Mouse (Mus musculus): ENCODE measurements around the gene Fam161a. TPM values are rescaled to one million over a fixed set of nuclear protein-coding genes. Genes with fewer than 3 reads are reported as not detected.
A peak's percentile ranks its signal among the peaks of the same experiment; 100 is the strongest.

Fam161a gene
- total RNA-seq, 2 experiments from 2014 or later: 4.2 to 5.1 TPM

DNA sequence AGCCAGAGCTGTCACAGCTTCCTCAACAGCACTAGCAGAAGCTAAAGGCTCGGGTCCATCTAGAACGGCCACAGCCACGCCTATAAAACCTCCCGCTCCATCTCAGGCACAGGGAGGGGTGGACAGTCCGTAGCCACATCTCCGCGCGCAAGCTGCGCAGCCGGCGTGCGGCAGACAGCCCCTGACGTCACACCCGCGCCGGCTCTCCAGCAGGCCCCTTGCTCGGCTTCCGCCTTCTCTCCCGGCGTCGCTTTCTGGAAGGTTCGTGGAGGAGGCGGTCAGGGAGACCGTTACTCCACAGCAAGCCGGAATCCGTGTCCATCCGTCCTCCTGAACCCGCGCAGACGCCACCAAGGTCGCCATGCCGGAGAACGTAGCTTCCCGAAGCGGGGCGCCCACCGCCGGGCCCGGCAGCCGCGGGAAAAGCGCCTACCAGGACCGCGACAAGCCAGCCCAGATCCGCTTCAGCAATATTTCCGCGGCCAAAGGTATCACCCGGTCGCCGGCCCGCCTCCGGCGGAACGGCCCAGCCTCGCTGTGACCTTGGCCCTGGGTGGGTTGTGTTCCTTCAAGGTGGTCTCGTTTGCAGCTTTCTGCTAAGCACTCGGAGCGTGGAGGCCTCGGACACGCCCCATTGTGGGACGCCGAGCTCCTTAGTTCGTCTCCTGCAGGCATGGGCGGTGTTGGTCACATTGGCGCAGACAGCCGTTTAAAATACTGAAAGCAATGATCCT, 16.8 kb upstream of the Fam161a start, which contains the start of gene Cct4:
TSS of gene Cct4 (plus strand) at position 127 of the 734 bp plus-strand sequence.
- DNase-seq (ENCODE audit: low spot score): peak; percentile 91

DNA sequence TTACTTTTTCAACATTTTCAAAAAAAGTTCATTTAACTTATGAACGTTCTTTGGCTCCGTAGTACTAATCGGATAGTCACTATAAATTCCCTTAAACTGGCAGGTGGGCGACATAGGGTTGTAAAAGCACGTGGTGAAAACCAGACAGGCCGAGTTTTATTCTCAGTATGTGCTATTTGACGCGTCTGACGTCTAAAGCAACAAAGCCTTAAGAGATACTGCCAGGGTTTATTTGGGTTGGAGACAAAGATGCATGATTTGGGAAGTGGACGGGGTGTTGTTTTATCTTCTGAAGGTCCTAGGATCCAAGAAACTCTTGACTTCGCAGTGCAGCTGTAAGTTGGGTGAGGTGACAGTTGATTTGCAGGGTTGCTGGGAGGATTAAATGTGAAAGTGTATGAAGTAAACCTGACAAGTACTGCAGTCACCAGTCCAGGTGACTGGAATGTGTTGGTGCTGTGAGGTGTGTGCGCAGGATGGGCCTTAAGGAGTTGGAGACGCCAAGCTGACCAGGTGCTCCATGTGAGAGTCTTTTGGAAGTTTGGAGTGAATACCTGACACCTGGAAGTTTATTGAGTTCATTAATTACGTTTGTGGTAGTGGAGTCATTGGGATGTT, 16.0 kb upstream of the Fam161a start:
- DNase-seq (ENCODE audit: low spot score): no peak

DNA sequence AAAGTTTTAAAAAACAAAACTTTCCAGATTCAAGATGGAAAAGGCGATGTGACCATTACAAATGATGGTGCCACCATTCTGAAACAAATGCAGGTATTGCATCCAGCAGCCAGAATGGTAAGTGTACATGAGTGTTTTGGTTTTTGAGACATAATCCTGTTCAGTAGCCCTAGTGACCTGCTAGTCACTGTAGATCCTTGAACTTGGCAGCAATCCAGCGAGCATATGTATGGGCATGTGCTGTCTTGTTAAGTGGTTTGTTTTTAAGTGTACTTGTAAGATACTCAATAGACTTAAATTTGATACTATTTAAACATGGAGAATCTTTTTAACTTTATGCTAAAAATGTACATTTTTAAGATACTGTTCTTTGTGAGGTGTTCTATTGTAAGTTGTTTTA, 13.1 kb upstream of the Fam161a start:
- no peak for DNase-seq (ENCODE audit: low spot score)

DNA sequence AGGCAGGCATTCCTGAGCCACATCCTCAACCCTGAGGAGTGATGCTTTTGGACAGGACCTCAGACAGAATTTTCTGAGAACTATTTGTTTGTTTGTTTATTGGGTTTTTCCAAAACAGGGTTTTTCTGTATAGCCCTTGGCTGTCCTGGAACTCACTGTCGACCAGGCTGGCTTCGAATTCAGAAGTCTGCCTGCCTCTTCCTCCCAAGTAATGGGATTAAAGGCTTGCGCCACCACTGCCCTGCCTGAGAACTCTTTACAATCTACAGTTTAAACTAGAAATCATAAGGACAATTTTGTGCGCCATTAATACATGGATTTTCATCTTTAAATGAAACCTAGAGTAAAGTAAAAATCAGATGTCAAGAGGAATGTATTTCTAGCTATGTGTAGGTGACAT, 11.9 kb upstream of the Fam161a start:
- no peak for DNase-seq (ENCODE audit: low spot score)

DNA sequence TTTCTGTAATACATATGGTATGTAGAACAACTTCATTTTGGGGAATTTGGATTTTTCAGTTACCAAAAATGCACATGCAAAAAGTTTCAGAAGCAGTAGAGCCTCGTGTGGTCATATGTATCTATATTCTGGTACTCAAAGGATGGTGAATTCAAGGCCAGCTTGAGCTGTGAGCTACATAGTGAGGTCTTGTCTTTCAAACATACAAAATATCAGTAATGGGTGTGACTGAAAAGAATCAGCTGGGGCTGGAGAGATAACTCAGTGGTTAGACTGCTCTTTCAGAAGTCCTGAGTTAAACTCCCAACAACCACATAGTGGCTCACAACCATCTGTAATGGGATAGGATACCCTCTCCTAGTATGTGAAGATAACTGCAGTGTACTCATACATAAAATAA, 9.0 kb upstream of the Fam161a start:
- no peak for DNase-seq (ENCODE audit: low spot score)

DNA sequence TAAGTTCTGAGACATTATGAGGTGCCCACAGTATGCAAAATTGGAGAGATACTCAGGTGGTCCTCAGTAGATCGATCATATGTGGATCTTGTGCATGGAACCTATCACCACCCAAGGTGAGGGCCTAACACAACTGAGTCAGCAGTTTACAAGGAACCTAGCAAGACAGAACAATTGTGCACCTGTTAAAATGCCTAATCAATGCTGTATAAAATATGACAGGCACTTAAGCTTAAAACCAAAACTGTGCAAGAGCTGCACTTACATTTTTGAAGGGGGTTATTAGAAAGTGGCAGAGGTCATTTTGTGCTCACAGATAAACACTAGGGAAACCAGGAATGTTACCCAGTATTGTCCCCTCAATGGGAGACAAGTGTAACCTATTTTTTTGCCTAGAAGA, 2.1 kb upstream of the Fam161a start:
- no peak for DNase-seq (ENCODE audit: low spot score)

DNA sequence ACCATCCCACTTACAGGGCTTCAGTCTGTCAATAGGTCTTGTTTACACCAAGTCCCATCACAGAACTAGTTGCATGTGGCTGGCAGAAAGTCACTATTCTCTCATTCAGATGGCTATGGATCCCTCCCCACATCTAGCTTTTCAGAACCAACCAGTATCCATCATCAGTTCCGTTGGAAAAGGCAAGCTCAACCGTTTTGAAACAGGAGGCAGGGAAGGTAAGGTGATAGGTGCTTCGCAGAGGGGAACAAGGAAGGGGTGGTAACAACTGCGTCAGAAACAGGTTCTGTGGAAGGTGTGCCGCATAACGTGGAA, 208 bp upstream of the Fam161a start:
- no peak for DNase-seq (ENCODE audit: low spot score)

DNA sequence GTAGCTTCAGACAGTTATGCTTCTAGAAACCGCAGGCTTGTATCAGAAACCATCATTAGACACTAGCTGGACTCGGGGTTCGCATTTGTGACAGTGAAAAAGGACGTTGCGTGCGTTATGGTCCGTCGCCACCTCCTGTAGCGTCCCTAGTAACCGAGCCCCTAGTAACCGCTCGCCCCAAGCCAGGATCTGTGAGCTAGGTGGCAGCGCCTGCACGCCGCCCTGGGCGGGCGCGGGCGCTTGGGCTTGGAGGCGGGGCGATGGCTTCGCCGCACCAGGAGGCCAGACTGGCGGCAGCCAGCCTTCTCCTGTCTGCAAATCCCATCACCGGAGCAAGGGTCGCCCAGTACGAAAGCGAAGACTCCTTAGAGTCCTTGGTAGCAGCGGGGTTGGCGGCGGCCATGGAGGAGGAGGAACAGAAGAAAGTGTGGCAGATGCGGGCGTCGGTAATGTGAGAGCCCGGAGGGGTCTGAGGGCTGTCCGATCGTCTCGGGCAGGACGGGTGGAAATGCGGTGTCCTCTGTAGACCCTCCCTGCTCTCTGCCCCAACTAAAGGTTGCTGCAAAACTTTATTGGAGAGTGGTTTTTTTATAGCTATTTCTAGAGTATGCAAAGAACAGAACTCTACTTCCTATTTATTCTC, 971 bp downstream of the Fam161a start:
- peak; percentile 72 for DNase-seq (ENCODE audit: low spot score)

DNA sequence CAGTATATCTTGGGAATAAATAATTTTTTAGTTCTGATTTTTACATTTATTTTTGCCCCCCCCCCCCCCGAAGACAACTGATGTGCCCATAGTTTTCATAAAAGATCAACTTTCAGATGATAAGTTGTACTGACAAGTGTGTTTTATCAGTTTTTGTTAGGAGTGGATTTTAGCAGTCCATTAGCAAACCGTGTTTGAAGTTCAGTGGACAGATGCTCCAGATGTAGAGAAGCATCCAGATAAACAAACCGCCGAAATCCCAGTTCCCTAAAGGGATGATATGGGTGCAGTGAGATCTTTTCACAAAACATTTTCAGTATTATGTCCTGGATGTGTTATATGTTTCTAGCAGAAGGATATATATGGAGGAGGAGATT, 1.5 kb downstream of the Fam161a start:
- DNase-seq (ENCODE audit: low spot score): no peak

DNA sequence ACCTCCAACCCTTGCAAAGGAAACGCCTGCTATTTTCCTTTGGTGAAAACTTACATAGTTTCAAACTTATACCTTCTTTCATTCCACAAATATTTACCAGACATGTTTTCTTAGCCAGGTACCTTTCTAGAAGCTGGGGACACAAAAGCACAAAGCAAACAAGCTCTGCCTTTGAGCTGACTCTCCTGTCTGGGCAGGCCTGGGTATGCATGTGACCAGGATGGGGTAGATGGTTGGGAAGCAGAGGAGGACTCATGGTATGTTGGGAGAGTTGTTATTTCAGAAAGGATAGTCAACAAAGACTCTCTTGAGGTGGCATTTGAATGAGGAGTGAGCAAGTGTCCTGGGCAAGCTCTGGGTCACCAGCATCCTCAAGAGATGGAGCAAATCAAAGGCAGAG, 5.8 kb downstream of the Fam161a start:
- no peak for DNase-seq (ENCODE audit: low spot score)

DNA sequence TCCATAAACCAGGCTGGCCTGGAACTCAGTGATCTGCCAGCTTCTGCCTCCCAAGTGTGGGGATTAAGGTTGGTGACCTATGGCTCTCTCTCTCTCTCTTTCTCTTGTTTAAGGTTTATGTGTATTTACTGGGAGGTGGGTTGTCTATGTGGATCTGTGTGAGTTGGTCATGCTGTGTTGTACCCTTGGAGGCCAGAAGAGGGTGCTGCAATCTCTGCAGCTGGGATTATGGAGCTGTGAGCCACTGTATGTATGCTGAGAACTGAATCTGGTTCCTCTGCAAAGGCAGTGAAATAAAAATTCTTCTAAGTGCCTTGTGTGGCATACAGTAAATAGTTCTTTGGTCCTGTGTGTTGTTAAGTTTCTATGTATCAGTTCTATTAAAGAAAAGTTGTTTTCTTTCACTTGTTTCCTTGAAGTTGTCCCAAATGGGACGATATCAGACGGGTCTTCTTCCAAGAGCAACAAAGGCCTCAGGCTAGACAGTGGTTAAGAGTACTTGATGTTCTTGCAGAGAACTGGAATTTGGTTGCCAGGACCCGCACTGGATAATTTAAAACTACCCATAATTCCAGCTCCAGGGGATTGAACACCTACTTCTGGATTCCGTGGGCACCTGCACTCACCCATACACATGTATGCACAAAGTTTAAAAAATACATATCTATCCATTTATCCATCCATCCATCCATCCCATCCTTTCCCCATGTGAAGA, 6.4 kb downstream of the Fam161a start:
- DNase-seq (ENCODE audit: low spot score): no peak

DNA sequence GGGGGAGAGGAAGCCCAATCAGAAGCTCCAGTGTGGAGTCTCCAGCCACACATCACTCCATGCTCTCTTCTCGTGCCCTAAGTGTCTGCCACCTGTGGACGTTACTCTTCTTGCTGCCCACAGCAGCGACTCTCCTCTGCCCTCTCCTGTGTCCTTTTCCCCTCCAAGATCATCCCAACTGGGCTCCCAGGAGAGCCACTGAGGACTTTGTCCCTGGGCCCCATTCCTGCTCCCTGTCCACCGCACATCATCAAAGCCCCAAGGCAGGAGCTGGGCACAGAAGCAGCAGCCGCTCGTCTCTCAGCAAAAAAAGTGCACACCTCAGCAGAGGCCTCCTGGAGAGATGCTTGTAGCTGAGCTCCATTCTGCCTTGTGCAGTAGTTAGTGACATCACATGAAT, 7.7 kb downstream of the Fam161a start:
- DNase-seq (ENCODE audit: low spot score): no peak

DNA sequence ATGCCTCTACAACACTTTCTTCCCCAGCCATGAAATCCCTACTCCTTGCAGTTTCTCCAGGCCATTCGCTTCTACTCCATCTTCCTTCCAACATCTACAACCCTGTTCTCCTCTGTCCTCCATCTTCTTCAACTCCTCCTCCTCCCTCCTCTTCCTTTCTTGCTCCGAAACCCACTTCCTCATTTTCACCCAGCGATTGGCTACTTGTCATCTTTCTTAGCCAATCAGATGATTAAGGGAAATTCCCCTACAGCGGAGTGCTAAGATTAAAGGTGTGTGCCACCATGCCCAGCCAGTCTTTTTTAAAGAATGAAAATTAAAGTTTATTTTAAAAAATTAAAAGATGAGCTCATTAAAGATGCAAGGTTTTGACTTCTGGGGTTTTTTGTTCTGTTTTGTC, 10.6 kb downstream of the Fam161a start:
- no peak for DNase-seq (ENCODE audit: low spot score)

DNA sequence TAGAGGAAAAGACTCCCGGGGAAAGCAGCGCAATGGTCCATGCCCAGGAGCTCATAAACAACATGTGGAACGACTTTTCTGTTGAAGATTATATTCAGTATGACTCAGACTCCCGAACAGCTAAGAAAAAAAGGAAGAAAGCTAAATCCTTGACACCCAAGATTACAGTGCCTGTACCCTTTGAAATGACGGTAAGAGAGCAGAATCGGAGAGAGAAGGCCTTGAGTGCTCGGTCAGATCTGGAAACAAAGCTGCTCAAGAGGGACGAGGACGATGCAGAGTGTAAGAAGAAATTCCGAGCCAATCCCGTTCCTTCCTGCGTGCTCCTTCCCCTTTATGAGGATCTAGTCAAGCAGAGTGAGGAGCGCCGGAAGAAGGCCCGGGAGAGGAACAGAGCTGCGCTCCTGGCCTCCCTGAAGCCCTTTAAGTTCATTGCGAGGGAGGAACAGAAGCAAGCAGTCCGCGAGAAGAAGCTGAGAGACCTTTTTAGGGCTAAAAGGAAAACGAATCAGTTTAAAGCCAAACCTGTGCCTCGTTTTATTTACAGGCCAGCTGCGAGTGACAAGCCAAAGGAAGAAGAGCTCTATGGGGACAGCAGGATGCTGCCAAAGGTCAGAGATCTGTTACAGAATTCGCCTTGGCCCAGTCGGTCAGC, 12.9 kb downstream of the Fam161a start:
- peak; percentile 9 for DNase-seq (ENCODE audit: low spot score)

DNA sequence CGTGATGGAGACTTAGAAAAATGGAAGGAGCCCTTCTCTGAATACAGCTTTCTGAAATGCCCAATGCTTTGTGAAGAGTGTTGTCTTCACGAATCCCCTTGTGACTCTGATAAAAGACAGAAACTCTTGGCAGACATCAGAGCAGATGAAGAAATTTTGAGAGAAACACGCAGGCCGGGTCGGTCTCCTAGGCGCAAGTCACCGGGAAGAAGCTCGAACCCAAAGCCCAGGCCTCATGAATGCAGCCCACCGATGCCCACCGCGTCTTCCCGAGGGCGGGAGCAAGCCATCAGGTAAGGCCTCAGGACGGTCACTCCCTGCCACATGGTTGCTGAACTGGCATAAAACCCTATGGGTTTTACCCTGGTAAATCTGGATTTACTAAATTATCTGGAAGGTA, 13.5 kb downstream of the Fam161a start:
- no peak for DNase-seq (ENCODE audit: low spot score)

DNA sequence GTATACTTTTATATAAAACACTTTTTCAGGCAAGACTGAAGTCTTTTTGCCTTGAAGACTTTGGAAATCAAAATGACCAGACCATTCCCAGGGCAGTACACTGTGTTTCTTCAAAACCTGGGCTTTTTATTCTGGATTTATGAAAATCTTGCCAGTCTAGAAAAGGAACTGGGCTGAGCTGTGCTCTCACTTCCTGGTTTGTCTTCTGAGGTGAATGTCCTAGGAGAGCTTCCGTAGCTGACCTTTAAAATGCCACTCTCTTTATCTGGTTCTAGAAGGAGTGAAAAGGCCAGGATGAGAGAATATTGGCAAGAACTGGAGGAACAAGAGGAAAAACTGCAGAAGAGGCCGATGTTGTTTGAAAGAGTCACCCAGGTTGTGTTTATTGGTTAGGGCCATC, 15.8 kb downstream of the Fam161a start:
- DNase-seq (ENCODE audit: low spot score): no peak

DNA sequence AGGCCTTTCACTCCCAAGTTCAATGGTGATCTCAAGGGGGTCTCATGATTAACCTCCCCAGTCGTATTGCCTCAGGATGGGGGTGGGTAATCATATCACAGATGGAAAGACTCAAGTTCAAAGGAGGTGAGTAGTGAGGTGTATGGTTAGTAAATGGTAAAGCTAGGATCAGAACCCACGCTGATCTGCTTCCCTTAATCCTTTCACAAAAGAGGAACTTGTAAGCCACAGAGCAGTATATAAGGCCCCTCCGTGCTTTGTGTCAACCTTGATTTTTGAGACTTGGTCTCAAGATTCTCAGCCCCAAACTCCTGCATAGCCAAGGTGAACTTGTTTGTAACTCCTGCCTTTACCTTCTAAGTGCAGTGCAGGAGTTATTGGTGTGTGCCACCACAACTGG, 16.8 kb downstream of the Fam161a start:
- no peak for DNase-seq (ENCODE audit: low spot score)

DNA sequence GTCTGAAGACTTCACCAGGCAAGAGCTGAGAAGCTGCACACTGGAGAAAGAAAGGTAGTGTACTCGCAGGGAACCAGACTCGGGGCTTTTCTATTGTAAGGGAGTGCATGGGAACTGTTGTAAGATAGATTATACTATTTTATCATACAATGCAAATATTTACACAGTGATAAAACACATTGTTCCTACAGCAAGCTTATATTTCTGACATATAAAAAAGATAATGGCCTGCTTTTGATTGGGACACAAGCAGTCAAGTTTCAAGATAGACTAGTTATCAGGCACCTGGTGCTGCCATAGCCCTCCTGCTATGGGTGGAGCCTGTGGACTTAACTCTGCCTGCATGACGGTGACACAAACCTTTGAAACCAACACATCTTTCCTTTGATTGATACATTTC, 21.6 kb downstream of the Fam161a start:
- DNase-seq (ENCODE audit: low spot score): no peak

DNA sequence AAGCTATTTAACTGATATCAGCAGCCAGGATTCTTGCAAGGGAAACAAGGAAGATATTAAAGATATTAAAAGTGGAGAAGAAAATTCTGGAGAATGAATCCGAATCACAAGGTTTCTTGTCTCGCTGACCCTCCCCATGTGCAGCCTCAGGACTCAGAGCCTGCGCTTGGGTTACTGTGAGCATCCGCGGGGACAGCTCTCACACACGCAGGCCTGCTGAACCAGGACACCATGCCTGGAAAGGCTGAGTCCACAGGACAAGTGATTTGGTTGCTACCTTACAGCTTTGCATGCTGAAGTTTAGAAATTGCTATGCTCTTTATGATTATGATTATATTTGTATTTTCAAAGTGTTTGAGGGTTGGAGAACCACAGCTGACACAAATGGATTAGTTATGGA, 22.1 kb downstream of the Fam161a start:
- no peak for DNase-seq (ENCODE audit: low spot score)

DNA sequence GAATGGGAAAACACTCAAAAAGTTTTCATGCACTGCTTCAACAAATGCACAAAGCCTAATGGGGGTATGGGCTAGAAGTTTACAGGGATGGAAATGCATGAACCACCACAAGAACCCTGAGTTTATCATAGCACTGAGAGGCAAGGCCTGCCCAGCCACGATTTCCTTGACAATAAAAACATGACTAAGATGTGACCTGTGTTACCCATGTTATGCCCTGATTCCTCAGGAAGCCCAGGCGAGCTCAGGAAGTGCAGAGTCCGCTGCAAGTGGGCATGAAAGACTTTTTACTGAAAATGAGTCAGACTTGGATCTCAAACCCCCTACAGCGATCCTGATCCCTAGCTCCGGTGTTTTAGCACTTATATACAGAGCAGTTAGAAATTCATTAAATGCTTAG, 39.9 kb downstream of the Fam161a start:
- DNase-seq (ENCODE audit: low spot score): no peak

DNA sequence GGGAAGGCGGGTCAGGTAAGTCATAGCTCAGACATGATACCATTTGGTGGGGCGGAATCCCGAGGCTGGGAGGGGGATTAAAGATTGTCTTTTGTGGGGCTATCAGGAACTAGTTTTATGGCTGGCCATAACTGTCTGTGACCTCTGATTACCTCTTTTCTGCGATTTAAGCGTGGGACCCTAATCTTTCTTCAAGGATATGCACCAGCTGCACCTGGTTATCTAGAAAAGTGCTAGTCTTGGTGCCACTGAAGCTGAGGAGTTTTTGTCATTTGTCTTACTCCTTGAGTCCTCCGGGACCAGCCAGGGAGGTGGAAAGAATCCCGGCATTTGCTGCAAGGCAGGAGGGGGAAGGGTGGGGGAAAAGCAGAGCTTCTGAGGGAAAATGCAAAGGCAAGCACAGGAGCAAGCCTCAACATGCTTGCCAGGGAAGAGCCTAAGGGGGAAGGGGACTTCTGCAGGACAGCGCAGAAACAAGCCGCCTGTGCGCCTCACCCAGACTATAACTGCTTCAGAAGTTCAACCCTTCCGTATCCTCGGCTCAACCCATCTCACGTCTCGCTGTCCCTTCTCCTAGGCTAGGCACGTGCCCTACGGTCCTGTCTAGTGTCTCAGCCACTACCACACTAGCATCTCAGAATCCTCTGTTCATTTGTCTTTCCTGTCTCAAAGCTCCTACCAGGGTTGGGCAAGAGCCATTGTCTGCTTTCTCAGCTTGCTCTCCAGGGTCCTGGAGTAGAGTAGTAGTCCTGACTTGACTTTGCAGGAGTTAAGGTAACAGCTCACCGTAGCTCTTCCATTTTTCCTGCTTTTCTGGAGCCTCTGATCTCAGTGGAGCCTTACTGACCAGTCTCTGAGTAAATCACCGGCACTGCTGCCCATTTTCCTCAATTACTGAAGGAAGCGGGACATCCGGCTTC, 40.6 kb downstream of the Fam161a start:
- DNase-seq (ENCODE audit: low spot score): no peak
